Mouse (Mus musculus) liver, embryonic 16.5 days (tissue): ENCODE data around the gene Gm38431. TPM values are rescaled to one million over a fixed set of nuclear protein-coding genes. Genes with fewer than 3 reads are reported as not detected.
A peak's percentile ranks its signal among the peaks of the same experiment; 100 is the strongest.

Experiments used
- ATAC-seq: fragments of 200-750 bp; cut with Nextera tagmentation; 2 replicates; pipeline ENCODE4 v1.8.0; 2017; ENCODE audit warnings: low read depth, mild to moderate bottlenecking, moderate number of reproducible peaks, moderate library complexity
- H3K27ac ChIP-seq: fragments of 300-500 bp; sonication (generic); 2 replicates; pipeline ENCODE4 v1.5.1; 2014; ENCODE audit warnings: mild to moderate bottlenecking, low read length
- H3K27me3 ChIP-seq: fragments of 300-500 bp; sonication (generic); 2 replicates; pipeline ENCODE4 v1.6.1; 2014; ENCODE audit warnings: low read depth, low read length, mixed read lengths; ENCODE audit not compliant: control insufficient read depth, insufficient read depth
- H3K36me3 ChIP-seq: fragments of 300-500 bp; sonication (generic); 2 replicates; pipeline ENCODE4 v1.6.1; 2014; ENCODE audit warnings: mild to moderate bottlenecking; ENCODE audit not compliant: control insufficient read depth, insufficient read depth
- H3K4me1 ChIP-seq: fragments of 300-500 bp; sonication (generic); 2 replicates; pipeline ENCODE4 v1.6.1; 2014; ENCODE audit warnings: low read depth, low read length, mixed read lengths; ENCODE audit not compliant: control insufficient read depth
- H3K4me2 ChIP-seq: fragments of 300-500 bp; sonication (generic); 2 replicates; pipeline ENCODE4 v1.6.1; 2014; ENCODE audit warnings: low read depth, low read length, mixed read lengths
- H3K4me3 ChIP-seq: fragments of 300-500 bp; sonication (generic); 2 replicates; pipeline ENCODE4 v1.5.1; 2014; ENCODE audit warnings: low read depth, mild to moderate bottlenecking, low read length
- H3K9ac ChIP-seq: fragments of 300-500 bp; sonication (generic); 2 replicates; pipeline ENCODE4 v1.6.1; 2014; ENCODE audit warnings: low read depth, low read length
- H3K9me3 ChIP-seq: fragments of 300-500 bp; sonication (generic); replicated peaks from 2 replicates; pipeline ENCODE4 v1.6.1; 2016; ENCODE audit warnings: low read length; ENCODE audit not compliant: control insufficient read depth
- WGBS: fragments of 180-500 bp; shearing (Covaris S2); extraction: QIAGEN DNeasy Blood & Tissue Kit; methylation state at CpG from one replicate; pipeline ENCODE4 v1.1.7; 2014; ENCODE audit not compliant: insufficient replicate concordance; 5-methylcytosine and 5-hydroxymethylcytosine counted together
- polyA plus RNA-seq: library from polyadenylated mRNA; unstranded; fragments of >200 nt; fragmentation: Nextera tagmentation; extraction: Ambion mirVana; gene quantifications from 2 replicates; pipeline ENCODE4 v1.2.1, GENCODE M21; 2015

Gm38431 gene
- polyA plus RNA-seq, 1 experiment from 2014 or later: 1.6 TPM

GRCm38 (mm10) chr9:21030781-21031250 lies 61.0 kb downstream of the Gm38431 start:
- no peaks in the 10 kb centered on the region for H3K9me3 ChIP-seq
- ATAC-seq: peak; percentile 69
- no peaks in the 10 kb centered on the region for H3K36me3 ChIP-seq
- peak overlapping the region; percentile 96 for H3K27ac ChIP-seq
- H3K27me3 ChIP-seq: peaks cover 41% of the 10 kb centered on the region
- H3K4me3 ChIP-seq: peak overlapping the region; percentile 76
- peaks cover 56% of the 10 kb centered on the region for H3K4me1 ChIP-seq
- H3K4me2 ChIP-seq: peak overlapping the region; percentile 99
- H3K9ac ChIP-seq: peak overlapping the region; percentile 92
- under 1% methylated on average over 13 of the region's 13 CpGs for WGBS

DNA sequence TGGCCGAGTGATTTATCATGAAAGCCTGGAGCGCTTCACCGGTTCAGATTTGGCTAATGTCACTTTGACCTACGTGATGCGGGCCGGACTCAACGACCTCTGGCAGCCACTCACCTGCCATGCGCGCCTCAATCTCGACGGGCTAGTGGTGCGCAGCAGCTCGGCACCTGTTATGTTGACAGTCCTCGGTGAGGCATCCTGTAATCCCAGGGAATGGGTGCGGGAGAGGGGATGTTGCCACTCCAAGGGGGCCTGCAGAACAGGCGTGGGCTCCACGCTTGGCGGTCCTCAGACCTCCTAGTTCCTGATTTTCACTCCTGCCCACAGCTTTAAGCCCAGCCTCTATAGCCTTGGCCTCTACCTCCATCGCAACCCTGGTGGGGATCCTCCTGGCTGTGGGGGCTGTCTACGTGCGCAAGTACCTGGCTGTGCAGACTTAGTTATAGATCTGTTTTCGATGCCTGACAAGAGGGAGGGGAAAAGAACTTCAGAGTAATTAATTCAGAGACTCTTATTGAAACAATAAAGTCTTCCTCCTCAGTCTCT lies 61.7 kb downstream of the Gm38431 start:
- H3K4me3 ChIP-seq: peak overlapping the region; percentile 76
- WGBS: 11% methylated on average over 22 of the region's 22 CpGs
- H3K4me1 ChIP-seq: peaks cover 56% of the 10 kb centered on the region
- H3K9me3 ChIP-seq: no peaks in the 10 kb centered on the region
- ATAC-seq: no peak
- H3K36me3 ChIP-seq: no peaks in the 10 kb centered on the region
- H3K9ac ChIP-seq: peak overlapping the region; percentile 92
- H3K27me3 ChIP-seq: peaks cover 34% of the 10 kb centered on the region
- peak overlapping the region; percentile 96 for H3K27ac ChIP-seq
- peak overlapping the region; percentile 99 for H3K4me2 ChIP-seq

- peak; percentile 82 for ATAC-seq
- under 1% methylated on average over 37 of the region's 37 CpGs for WGBS
- H3K27ac ChIP-seq: peak within 1 kb of the TSS; percentile 96
- peaks cover 28% of the 10 kb centered on the region for H3K27me3 ChIP-seq
- no peaks in the 10 kb centered on the region for H3K36me3 ChIP-seq
- peak within 1 kb of the TSS; percentile 92 for H3K9ac ChIP-seq
- H3K4me1 ChIP-seq: peaks cover 53% of the 10 kb centered on the region
- H3K4me2 ChIP-seq: peak within 1 kb of the TSS; percentile 99
- no peaks in the 10 kb centered on the region for H3K9me3 ChIP-seq
- peak within 1 kb of the TSS; percentile 76 for H3K4me3 ChIP-seq
These were observed 62.3 kb downstream of the Gm38431 start, which contains the start of gene Icam4 for GRCm38 (mm10) chr9:21029291-21030054. Icam4 (plus strand) TSS chr9:21029373.

DNA sequence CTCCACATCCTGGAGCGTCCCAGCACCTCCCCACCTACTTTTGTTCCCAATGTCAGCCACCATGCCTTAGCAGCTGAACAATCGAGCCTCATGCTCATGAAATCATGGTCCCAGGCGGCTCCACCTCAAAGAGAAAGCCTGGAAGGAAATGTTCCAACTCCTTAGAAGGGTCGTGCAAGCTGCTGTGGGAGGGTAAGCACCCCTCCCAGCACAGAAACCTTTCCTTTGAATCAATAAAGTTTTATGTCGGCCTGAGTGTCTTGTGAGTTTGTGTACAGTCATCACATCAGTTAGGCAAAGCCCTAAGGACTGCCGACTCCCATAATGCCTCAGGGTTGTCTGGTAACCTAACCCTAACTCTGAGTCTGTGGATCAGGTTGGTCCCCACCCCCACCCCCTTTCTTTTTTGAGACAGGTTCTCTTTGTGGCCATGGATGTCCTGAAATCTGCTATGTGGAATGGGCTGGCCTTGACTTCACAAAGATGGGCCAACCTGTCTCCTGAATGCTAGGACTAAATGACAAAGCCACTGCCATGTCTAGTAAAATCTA lies 63.2 kb downstream of the Gm38431 start:
- peak overlapping the region; percentile 96 for H3K27ac ChIP-seq
- H3K27me3 ChIP-seq: peaks cover 20% of the 10 kb centered on the region
- no peaks in the 10 kb centered on the region for H3K9me3 ChIP-seq
- no peak for ATAC-seq
- no peaks in the 10 kb centered on the region for H3K36me3 ChIP-seq
- 38% methylated on average over 6 of the region's 6 CpGs for WGBS
- H3K4me2 ChIP-seq: peak overlapping the region; percentile 99
- H3K4me1 ChIP-seq: peaks cover 52% of the 10 kb centered on the region
- peak overlapping the region; percentile 76 for H3K4me3 ChIP-seq
- H3K9ac ChIP-seq: peak overlapping the region; percentile 92

DNA sequence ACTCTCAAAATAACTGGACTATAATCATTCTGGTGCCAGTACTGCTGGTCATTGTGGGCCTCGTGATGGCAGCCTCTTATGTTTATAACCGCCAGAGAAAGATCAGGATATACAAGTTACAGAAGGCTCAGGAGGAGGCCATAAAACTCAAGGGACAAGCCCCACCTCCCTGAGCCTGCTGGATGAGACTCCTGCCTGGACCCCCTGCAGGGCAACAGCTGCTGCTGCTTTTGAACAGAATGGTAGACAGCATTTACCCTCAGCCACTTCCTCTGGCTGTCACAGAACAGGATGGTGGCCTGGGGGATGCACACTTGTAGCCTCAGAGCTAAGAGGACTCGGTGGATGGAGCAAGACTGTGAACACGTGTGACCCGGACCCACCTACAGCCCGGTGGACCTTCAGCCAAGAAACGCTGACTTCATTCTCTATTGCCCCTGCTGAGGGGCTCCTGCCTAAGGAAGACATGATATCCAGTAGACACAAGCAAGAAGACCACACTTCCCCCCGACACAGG lies 64.0 kb downstream of the Gm38431 start:
- Histone ChIP-seq H3K36me3 (no peaks in the 10 kb centered on the region), H3K4me1 (peaks cover 44% of the 10 kb centered on the region), H3K4me3 (no peak overlapping the region), H3K27me3 (peaks cover 12% of the 10 kb centered on the region), H3K9me3 (no peaks in the 10 kb centered on the region), H3K4me2 (no peak overlapping the region), H3K27ac (peak overlapping the region; percentile 96), H3K9ac (peak overlapping the region; percentile 21; the same call in 1 of the 2 replicates)
- ATAC-seq: no peak
- 72% methylated on average over 8 of the region's 8 CpGs for WGBS

GRCm38 (mm10) chr9:21026849-21027248 lies 64.9 kb downstream of the Gm38431 start:
- peak overlapping the region; percentile 6 for H3K27ac ChIP-seq
- no peak overlapping the region for H3K9ac ChIP-seq
- no peak overlapping the region for H3K4me3 ChIP-seq
- no peak for ATAC-seq
- H3K4me1 ChIP-seq: peaks cover 34% of the 10 kb centered on the region
- H3K4me2 ChIP-seq: no peak overlapping the region
- H3K36me3 ChIP-seq: no peaks in the 10 kb centered on the region
- no peaks in the 10 kb centered on the region for H3K9me3 ChIP-seq
- WGBS: 84% methylated on average over 12 of the region's 12 CpGs
- H3K27me3 ChIP-seq: peaks cover 2% of the 10 kb centered on the region

DNA sequence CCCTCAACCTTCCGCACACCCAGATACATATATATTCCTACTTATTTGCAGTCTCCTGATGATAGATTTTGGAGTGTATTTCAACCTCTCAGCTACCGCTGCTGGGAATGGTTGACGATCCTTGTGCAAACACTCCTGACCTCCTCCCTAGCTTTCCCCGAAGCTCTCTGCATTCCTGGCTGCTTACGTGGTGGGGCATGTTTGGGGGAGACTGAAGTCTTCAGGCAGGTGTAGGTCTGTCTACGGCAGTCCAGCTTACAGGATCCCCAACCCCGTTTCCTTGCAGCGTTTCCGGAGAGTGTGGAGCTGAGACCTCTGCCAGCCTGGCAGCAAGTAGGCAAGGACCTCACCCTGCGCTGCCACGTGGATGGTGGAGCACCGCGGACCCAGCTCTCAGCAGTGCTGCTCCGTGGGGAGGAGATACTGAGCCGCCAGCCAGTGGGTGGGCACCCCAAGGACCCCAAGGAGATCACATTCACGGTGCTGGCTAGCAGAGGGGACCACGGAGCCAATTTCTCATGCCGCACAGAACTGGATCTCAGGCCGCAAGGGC lies 66.5 kb downstream of the Gm38431 start:
- Histone ChIP-seq H3K27ac (no peak overlapping the region), H3K4me1 (peaks cover 25% of the 10 kb centered on the region), H3K9me3 (no peaks in the 10 kb centered on the region), H3K4me2 (no peak overlapping the region), H3K36me3 (no peaks in the 10 kb centered on the region), H3K27me3 (no peaks in the 10 kb centered on the region), H3K4me3 (no peak overlapping the region), H3K9ac (no peak overlapping the region)
- 79% methylated on average over 19 of the region's 19 CpGs for WGBS
- ATAC-seq: no peak

GRCm38 (mm10) chr9:21022726-21023125 lies 69.1 kb downstream of the Gm38431 start:
- peaks cover 2% of the 10 kb centered on the region; the same call in 1 of the 2 replicates for H3K27me3 ChIP-seq
- H3K4me1 ChIP-seq: peaks cover 6% of the 10 kb centered on the region
- no peak overlapping the region for H3K4me3 ChIP-seq
- no peaks in the 10 kb centered on the region for H3K36me3 ChIP-seq
- H3K9ac ChIP-seq: no peak overlapping the region
- no peak for ATAC-seq
- H3K27ac ChIP-seq: no peak overlapping the region
- H3K4me2 ChIP-seq: no peak overlapping the region
- WGBS: 58% methylated on average over 1 of the region's 1 CpGs
- no peaks in the 10 kb centered on the region for H3K9me3 ChIP-seq
